Mouse (Mus musculus): Measurements from ENCODE around the gene Hapln2.

The Hapln2 gene

GRCm38 (mm10) chr3:87995331-87995730 lies 32.1 kb downstream of the Hapln2 start:
- DNase-seq (ENCODE audit: low read depth, low spot score), result no peak
- Histone ChIP-seq H3K27me3 (ENCODE audit: control insufficient read depth, insufficient read depth, low read length, poor library complexity, severe bottlenecking) (no peaks in the 10 kb centered on the region; the same call in 1 of the 2 replicates), H3K36me3 (ENCODE audit: control insufficient read depth, insufficient read depth, low read length, poor library complexity, severe bottlenecking) (no peaks in the 10 kb centered on the region)

- DNase-seq (ENCODE audit: low read depth, low spot score), result peak; percentile 48
These were observed 33.9 kb downstream of the Hapln2 start for GRCm38 (mm10) chr3:87993436-87993835.

GRCm38 (mm10) chr3:87989935-87990334 lies 37.4 kb downstream of the Hapln2 start:
- no peak for DNase-seq (ENCODE audit: low read depth, low spot score)

More at GRCm38 (mm10) chr3:87993436-87993835, 33.9 kb downstream of the Hapln2 start:
- Histone ChIP-seq H3K36me3 (ENCODE audit: control insufficient read depth, insufficient read depth, low read length, poor library complexity, severe bottlenecking) (no peaks in the 10 kb centered on the region), H3K27me3 (ENCODE audit: control insufficient read depth, insufficient read depth, low read length, poor library complexity, severe bottlenecking) (no peaks in the 10 kb centered on the region)

GRCm38 (mm10) chr3:87988068-87988467 lies 39.3 kb downstream of the Hapln2 start:
- Histone ChIP-seq H3K36me3 (ENCODE audit: control insufficient read depth, insufficient read depth, low read length, poor library complexity, severe bottlenecking) (no peaks in the 10 kb centered on the region), H3K27me3 (ENCODE audit: control insufficient read depth, insufficient read depth, low read length, poor library complexity, severe bottlenecking) (no peaks in the 10 kb centered on the region)
- DNase-seq (ENCODE audit: low read depth, low spot score), result no peak

More at GRCm38 (mm10) chr3:87989935-87990334, 37.4 kb downstream of the Hapln2 start:
- H3K36me3 ChIP-seq (ENCODE audit: control insufficient read depth, insufficient read depth, low read length, poor library complexity, severe bottlenecking), result no peaks in the 10 kb centered on the region
- no peaks in the 10 kb centered on the region for H3K27me3 ChIP-seq (ENCODE audit: control insufficient read depth, insufficient read depth, low read length, poor library complexity, severe bottlenecking)

GRCm38 (mm10) chr3:87987633-87988032 lies 39.8 kb downstream of the Hapln2 start:
- H3K36me3 ChIP-seq (ENCODE audit: control insufficient read depth, insufficient read depth, low read length, poor library complexity, severe bottlenecking), result no peaks in the 10 kb centered on the region
- no peaks in the 10 kb centered on the region for H3K27me3 ChIP-seq (ENCODE audit: control insufficient read depth, insufficient read depth, low read length, poor library complexity, severe bottlenecking)
- DNase-seq (ENCODE audit: low read depth, low spot score), result peak; percentile 48

GRCm38 (mm10) chr3:87986868-87987267 lies 40.5 kb downstream of the Hapln2 start:
- Histone ChIP-seq H3K27me3 (ENCODE audit: control insufficient read depth, insufficient read depth, low read length, poor library complexity, severe bottlenecking) (no peaks in the 10 kb centered on the region), H3K36me3 (ENCODE audit: control insufficient read depth, insufficient read depth, low read length, poor library complexity, severe bottlenecking) (no peaks in the 10 kb centered on the region)
- DNase-seq (ENCODE audit: low read depth, low spot score), result peak; percentile 95

GRCm38 (mm10) chr3:87985505-87986320 lies 41.7 kb downstream of the Hapln2 start:
- H3K27me3 ChIP-seq (ENCODE audit: control insufficient read depth, insufficient read depth, low read length, poor library complexity, severe bottlenecking), result no peaks in the 10 kb centered on the region
- no peaks in the 10 kb centered on the region for H3K36me3 ChIP-seq (ENCODE audit: control insufficient read depth, insufficient read depth, low read length, poor library complexity, severe bottlenecking)
- DNase-seq (ENCODE audit: low read depth, low spot score), result no peak

- Histone ChIP-seq H3K36me3 (ENCODE audit: control insufficient read depth, insufficient read depth, low read length, poor library complexity, severe bottlenecking) (no peaks in the 10 kb centered on the region), H3K27me3 (ENCODE audit: control insufficient read depth, insufficient read depth, low read length, poor library complexity, severe bottlenecking) (no peaks in the 10 kb centered on the region)
- DNase-seq (ENCODE audit: low read depth, low spot score), result no peak
These were observed 43.3 kb downstream of the Hapln2 start for GRCm38 (mm10) chr3:87984094-87984493.

- H3K36me3 ChIP-seq (ENCODE audit: control insufficient read depth, insufficient read depth, low read length, poor library complexity, severe bottlenecking), result no peaks in the 10 kb centered on the region
- DNase-seq (ENCODE audit: low read depth, low spot score), result no peak
- H3K27me3 ChIP-seq (ENCODE audit: control insufficient read depth, insufficient read depth, low read length, poor library complexity, severe bottlenecking), result no peaks in the 10 kb centered on the region
These were observed 43.8 kb downstream of the Hapln2 start for GRCm38 (mm10) chr3:87983627-87984026.

GRCm38 (mm10) chr3:87982836-87983601 lies 44.4 kb downstream of the Hapln2 start:
- no peaks in the 10 kb centered on the region for H3K27me3 ChIP-seq (ENCODE audit: control insufficient read depth, insufficient read depth, low read length, poor library complexity, severe bottlenecking)
- H3K36me3 ChIP-seq (ENCODE audit: control insufficient read depth, insufficient read depth, low read length, poor library complexity, severe bottlenecking), result no peaks in the 10 kb centered on the region
- peak; percentile 29 for DNase-seq (ENCODE audit: low read depth, low spot score)

GRCm38 (mm10) chr3:87981894-87982835 lies 45.2 kb downstream of the Hapln2 start:
- no peaks in the 10 kb centered on the region for H3K27me3 ChIP-seq (ENCODE audit: control insufficient read depth, insufficient read depth, low read length, poor library complexity, severe bottlenecking)
- no peak for DNase-seq (ENCODE audit: low read depth, low spot score)
- H3K36me3 ChIP-seq (ENCODE audit: control insufficient read depth, insufficient read depth, low read length, poor library complexity, severe bottlenecking), result no peaks in the 10 kb centered on the region

- DNase-seq (ENCODE audit: low read depth, low spot score), result no peak
- Histone ChIP-seq H3K27me3 (ENCODE audit: control insufficient read depth, insufficient read depth, low read length, poor library complexity, severe bottlenecking) (no peaks in the 10 kb centered on the region), H3K36me3 (ENCODE audit: control insufficient read depth, insufficient read depth, low read length, poor library complexity, severe bottlenecking) (no peaks in the 10 kb centered on the region)
These were observed 46.1 kb downstream of the Hapln2 start for GRCm38 (mm10) chr3:87981214-87981760.

GRCm38 (mm10) chr3:87980728-87981127 lies 46.7 kb downstream of the Hapln2 start:
- no peak for DNase-seq (ENCODE audit: low read depth, low spot score)
- no peaks in the 10 kb centered on the region for H3K36me3 ChIP-seq (ENCODE audit: control insufficient read depth, insufficient read depth, low read length, poor library complexity, severe bottlenecking)
- H3K27me3 ChIP-seq (ENCODE audit: control insufficient read depth, insufficient read depth, low read length, poor library complexity, severe bottlenecking), result no peaks in the 10 kb centered on the region

GRCm38 (mm10) chr3:87980085-87980484 lies 47.3 kb downstream of the Hapln2 start:
- no peaks in the 10 kb centered on the region for H3K27me3 ChIP-seq (ENCODE audit: control insufficient read depth, insufficient read depth, low read length, poor library complexity, severe bottlenecking)
- H3K36me3 ChIP-seq (ENCODE audit: control insufficient read depth, insufficient read depth, low read length, poor library complexity, severe bottlenecking), result no peaks in the 10 kb centered on the region
- no peak for DNase-seq (ENCODE audit: low read depth, low spot score)
